Mouse (Mus musculus): ENCODE data around the gene Unk. TPM values are rescaled to one million over a fixed set of nuclear protein-coding genes. Genes with fewer than 3 reads are reported as not detected.

The Unk gene
- polyA plus RNA-seq, 1 experiment from 2014 or later = 22.9 TPM

DNA sequence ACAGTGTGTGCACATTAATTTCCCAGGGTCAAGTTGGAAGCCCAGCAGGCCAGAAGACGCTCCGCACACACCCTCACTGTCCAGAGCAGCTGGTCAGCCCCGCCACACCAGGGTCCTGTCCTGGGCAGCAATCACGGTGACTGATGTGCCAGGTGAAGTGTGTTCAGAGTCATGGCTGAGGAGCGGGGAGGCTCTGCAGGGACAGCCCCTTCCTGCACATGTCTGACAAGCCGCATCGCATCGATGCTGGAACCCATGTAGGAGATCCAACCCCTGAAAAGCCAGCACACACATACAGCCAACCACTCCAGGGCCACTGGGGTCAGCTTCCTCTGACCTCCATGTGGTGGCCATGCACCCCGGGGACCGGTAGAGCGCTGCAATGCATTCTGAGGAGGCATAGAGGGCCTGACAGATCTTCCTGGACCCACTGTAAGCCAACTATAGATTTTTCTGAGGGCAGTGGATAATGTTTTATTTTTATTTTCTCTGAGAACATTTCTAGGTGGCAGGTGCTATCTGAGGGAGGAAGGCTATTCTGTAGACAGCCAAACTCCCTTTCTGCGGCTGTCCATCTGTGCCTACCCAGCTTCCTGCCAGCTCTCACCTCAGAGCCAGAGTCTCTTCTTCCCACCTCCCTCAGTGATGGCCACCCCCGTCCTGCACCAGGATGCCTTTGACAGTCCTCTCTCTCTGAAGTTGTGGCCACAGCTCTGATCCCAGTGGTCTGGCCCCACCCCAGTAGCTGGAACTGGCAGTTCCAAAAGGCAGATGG, 31.7 kb downstream of the Unk start:
- DNase-seq (ENCODE audit: low spot score) = no peak

DNA sequence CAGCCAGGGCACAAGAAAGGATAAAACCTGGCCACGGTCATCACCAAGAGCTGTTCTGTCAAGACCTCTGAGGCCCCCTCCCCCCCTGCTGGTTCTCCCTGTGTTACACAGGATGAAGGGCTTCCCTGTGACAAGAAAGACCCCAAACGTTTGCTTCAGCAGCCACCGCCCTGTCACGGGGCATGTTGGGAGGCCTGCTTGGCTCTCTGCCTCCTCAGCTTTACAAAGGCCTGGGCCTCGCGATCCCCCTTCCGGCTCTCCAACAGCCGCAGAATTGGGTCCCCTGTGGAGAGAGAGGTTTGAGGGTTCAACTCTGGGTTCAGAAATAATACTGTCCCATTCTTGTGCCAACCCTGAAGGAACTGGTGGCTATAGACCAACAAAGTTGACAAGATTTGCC, 32.4 kb downstream of the Unk start:
- DNase-seq (ENCODE audit: low spot score) = no peak

- DNase-seq (ENCODE audit: low spot score) = no peak
Measured at GRCm38 (mm10) chr11:116063562-116063961, 33.4 kb downstream of the Unk start.

DNA sequence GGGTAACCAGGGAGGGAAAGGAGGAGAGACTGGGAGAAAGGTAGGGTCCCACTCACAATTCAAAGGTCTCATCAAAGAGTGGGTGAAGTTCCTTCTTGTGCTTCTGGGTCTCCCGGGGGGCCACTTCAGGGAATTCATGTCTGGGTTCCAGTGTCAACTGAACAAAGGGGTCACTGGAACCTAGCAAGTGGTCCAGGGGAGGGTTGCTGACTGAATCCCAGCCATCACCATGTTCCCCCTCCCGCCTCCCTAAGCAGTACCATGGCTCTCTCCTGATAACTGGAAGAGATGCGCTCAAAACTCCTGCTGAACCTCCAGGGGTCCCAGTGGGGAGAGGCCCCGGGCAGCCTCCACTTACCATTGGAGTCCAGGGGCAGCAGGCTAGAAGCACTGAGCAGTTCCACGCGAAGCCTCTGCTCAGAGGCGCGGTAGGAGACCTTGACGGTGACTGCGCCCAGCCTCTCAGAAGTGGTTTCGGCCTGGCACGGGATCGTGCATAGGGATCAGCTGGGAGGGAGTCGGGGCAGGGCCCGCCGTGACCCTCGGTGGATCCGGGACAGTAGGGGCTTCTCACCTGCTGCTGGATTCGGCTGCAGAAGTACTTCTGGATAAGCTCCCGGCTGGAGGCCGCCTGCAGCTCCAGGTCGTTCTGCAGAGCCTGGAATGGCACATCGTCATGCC, 34.2 kb downstream of the Unk start:
- no peak for DNase-seq (ENCODE audit: low spot score)

DNA sequence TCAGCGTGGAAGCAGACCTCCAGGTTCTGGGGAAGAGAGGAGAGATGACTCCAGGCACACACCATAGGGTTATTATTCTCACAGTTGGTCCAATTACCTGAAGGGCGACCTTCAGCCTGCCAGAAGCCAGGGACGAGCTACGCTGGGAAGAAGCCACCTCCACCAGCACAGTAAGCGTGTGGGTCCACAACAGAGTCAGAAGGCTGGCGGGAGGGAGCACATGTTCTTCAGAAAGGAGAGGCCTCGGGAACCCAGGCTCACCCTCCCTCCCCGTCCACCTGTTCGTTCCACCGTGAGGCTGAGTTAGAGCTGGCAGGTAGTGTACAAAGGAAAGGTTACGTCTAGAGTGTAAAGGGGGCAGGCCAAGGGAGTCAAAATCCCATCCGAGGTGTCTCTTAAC, 35.2 kb downstream of the Unk start:
- DNase-seq (ENCODE audit: low spot score) = no peak

DNA sequence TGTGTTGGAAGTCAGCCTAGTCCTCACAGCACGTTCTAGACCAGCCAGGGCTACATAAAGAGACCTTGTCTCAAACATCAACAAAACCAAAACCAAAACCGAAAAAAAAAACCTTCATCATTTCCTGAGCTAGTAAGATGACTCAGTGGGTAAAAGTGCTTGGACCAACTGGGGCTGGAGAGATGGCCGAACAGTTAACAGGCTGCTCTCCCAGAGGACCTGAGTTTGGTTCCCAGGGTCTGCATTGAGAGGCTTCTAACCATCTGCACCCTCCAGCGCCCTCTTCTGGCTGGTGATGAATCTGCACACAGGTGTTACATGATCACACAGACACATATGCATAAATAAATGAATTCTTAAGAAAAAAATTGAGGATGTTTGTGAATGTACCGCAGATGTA, 41.4 kb downstream of the Unk start:
- peak; percentile 58 for DNase-seq (ENCODE audit: low spot score)

DNA sequence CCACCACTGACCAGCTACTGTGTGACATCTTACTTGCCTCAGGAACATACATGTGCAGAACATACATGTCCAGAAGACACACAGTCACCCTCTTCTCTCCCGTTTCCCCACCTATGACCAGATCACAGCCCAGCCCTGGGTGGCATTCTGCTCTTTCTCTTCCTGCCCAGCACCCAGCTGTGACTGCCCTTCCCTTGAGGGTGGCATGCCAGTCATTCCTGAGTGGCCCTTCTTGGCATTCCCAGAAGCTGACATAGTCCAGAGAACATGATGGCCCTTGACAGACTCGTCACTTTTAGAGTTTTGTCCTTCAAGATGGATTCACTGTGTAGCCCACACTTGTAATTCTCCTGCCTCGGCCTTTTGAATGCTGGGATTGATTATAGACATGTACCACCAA, 42.5 kb downstream of the Unk start:
- no peak for DNase-seq (ENCODE audit: low spot score)

DNA sequence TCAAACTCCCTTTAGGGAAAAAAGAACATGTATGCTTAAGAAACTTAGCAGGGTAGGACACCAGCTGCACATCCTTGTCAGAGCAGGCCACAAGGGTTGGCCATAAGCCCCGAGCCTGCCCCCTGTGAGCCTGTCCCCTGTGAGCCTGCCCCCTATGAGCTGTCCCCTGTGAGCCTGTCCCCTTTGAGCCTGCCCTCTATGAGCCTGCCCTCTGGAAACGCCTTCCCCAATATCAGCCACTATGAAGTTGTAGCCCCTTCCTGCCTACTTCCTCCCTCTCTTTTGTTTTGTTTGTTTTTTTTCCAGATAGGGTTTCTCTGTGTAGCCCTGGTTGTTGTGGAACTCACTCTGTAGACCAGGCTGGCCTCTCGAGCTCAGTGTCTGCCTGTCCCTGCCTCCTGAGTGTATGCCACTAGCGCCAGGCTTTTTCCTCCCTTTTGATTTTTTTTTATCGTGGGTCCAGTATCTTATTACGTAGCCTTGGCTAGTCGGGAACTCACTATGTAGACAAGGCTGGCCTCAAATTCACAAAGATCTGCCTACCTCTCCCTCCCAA, 44.4 kb downstream of the Unk start:
- no peak for DNase-seq (ENCODE audit: low spot score)

GRCm38 (mm10) chr11:116075539-116076265, 45.6 kb downstream of the Unk start:
- no peak for DNase-seq (ENCODE audit: low spot score)

DNA sequence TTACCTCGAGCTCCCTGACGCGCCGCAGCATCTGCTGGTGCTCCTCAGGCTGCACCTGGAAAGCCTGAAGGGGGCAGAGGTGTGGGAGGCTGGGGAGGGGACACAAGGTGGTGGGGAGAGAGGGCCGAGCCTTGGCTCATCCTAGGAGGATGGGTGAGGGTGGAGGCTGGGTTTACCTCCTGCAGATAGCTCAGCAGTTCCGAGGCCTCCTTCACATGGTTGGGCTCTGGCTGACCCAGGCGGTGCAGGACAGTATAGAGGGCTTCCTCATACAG, 46.1 kb downstream of the Unk start:
- DNase-seq (ENCODE audit: low spot score) = no peak

GRCm38 (mm10) chr11:116076836-116077235, 46.7 kb downstream of the Unk start:
- DNase-seq (ENCODE audit: low spot score) = peak; percentile 73

DNA sequence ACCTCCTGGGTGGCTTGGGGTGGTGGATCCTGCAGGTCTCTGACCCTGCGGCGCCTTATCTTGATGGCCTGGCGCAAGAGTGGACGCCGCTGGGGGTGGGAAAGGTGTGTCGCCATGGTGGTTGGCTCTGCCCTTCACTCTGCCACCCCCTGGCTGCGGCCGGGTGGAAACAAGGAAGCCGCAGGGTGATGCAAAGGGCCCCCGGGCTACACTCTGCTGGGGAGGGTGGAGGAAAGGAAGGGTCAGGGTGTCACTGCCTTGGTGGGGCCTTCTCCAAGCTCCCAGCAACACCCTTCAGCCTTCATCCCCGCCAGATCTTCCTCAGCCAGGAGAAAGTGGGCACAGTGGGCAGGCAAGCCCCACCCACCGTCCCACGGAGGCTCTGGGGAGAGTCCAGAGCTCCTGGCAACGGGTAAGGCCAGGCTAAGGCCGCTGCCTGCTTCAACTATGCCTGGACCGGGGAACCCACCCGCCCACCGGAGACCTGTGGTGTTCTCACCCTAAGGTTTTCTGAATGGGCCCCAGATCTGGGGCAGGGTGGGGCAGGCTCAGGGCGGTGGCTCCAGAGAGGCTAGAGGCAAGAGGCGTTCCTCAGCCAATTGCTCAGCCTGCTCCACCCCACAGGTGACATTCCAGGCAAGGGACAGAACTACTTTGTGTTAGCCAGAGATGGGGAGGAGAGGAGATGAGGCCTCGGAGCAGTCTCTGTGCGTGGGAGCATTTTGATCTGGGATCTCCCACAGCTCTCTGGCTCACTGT, 47.5 kb downstream of the Unk start, which contains the start of gene Unc13d:
TSS of gene Unc13d (minus strand) at position 516 of the 759 bp plus-strand sequence.
- DNase-seq (ENCODE audit: low spot score) = peak; percentile 55

DNA sequence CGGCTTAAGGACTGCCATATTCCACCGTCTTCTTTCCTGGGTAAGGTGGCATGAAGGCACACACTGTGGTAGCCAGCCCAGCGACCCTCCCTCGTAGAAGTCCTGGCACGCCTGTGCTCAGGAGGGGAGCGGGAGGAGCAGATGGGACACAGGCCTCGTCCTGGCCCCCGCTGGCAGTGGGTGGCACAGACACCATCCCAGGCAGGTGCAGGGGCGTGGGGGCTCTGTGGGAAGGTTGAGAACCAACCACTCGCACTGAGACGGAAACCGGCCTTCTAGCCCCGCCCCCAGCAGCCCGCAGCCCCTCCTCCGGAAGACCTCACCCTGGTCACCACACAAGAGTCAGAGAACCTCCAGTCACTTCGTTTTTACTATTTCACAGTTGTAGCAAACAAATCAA, 48.1 kb downstream of the Unk start:
- DNase-seq (ENCODE audit: low spot score) = peak; percentile 91

DNA sequence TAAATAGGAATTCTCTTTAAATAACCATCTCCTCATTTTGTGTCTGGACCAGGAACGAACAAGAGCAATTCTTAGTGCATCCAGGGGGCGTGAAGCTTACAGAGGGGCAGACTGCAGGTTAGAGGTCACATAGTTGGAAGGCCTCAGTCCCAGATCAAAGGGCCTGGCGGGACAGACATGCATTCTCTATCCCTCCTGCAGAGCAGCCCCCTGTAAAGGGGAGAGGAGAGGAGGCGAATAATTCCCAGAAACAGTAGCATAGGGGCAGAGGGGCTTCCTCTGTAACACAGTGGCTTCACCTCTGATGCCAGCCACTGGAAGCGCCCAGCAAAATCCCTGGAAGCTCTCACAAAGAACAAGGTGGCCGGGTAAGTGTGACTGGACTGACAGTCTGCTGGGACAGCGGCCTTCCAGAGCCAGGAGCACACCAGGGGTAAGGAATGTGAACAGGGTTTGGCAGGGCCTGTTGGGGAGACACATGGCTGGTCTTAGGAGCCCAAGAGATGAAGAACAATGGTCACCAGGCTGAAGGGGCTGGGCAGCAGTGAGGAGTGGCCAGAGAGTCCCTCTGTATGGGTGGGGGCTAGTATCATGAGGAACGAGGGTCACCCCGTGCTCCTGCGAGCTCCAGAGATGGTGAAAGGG, 48.7 kb downstream of the Unk start:
- no peak for DNase-seq (ENCODE audit: low spot score)

DNA sequence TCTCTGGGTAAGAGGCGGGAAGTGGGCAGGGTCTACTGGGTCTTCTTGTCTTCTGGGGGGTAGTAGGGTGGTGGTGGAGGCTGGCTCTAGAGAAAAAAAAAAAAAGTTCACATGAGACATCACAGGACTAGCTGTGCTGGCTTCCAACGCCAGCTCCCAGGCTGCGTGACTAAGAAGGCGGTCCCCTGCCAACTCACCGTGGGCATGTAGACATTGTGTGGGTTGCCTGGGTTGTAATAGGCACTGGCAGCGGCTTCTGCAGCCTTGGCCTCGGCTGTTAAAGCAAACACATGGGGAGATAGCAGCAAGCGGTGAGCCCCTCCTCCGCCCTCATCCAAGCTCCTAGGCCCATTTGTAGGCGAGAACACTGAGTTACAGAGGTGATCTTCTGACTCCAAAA, 49.4 kb downstream of the Unk start:
- no peak for DNase-seq (ENCODE audit: low spot score)

GRCm38 (mm10) chr11:116081081-116081480, 51.0 kb downstream of the Unk start:
- DNase-seq (ENCODE audit: low spot score) = peak; percentile 75

- no peak for DNase-seq (ENCODE audit: low spot score)
Measured at GRCm38 (mm10) chr11:116083096-116083672, 53.1 kb downstream of the Unk start.

DNA sequence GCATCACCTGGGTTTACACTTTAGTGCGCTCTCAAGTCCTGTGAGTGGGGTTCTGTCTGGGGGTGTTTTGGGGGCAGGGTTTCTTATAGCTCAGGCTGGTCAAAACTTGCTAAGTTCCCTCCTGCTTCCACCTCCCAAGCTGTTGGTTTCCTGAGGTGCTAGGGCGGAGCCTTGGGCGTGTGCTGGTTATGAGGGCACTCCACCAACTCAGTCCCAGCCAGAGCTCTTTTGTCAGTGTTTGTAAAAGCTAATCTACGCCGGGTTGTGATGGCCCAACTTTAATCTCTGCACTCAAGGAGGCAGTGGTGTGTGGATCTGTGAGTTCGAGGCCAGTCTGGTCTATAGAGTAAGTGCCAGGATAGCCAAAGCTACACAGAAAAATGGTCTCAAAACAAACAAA, 54.0 kb downstream of the Unk start:
- DNase-seq (ENCODE audit: low spot score) = no peak

DNA sequence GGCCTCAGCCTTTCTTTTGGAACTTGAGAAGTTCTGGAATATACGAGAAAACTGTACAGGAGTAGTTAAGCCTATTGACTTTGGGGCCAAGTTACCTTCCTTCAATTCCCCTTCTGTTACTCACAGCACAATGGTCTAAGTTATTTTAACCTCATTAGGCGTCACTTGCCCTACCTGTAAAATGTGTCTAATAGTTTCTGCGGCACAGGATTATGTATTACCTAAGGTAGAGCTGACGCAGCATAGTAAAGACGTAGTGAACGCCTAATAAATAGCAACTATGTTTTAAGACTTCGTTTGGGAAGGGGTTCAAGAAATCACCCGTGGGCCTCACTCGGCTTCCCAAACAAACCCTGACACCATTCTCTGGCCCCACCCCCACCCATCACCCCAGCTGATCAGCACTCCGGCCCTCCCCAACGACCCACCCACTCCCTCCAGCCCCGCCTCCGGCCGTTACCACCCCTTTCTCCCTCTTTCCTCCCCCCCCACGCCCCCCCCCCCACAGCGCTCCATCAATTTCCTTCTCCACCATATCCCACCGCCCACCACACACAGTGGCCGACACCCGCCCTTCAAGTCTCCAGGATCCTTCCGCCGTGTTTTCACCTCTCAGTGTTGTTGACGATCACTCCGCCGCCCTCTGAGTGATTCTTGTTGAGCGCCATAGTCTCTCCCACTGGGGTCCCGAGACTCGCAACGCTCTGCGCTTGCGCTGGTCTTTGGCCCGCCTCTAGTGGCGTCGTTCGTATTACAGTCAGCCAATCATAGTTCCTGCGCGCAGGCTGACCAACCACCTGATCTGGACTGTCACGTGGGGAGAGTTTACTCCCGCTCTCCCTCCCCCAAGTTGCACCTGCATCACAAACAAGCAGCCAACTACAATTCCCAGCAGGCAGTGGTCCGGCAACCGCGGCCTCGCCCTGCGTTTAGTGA, 56.4 kb downstream of the Unk start, which contains the start of gene Wbp2:
TSS of gene Wbp2 (minus strand) at position 738 of the 936 bp plus-strand sequence.
- DNase-seq (ENCODE audit: low spot score) = peak; percentile 99
